In the genomic region with DNA sequence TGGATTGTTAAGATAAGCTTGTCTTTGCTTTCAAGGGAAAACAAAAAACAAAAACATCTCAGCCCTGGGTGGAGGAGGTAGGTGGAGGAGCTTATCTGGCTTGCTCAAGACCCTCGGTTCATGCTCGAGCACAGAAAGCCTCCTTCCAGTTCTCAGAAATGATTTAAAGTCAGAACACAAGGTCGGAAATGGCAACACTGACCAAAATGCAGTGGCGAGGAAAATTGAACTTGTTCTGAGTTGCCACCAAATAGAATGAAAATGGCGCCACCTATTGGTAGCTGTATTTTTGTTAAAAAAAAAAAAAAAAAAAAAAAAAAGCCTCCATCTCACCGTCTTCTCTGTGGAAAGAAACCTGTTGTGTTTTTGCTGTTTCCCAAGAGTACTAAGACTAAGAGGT, we compare ENCODE assay signal across 9 mouse cellular contexts. TPM values are rescaled to one million over a fixed set of nuclear protein-coding genes. Genes with fewer than 3 reads are reported as not detected.
DNase-seq lines count a peak whose midpoint lies in the region; ATAC-seq lines count a peak whose summit lies in the region.
"Had no signal": no experiment of that assay in that cellular context is flagged by ENCODE, and none has a peak within 500 bp of the region (broad histone marks: within the 10 kb centered on the region; RNA-seq: fewer than 3 reads in every experiment).

No protein-coding gene starts in this region.

- WGBS in limb, embryonic 10.5 days: 2% methylated on average over 6 of the region's 6 CpGs

- H3K27ac ChIP-seq in limb, embryonic 10.5 days: no peak overlapping the region
- H3K27ac ChIP-seq: stomach, embryonic 15.5 days had no signal

- intact Hi-C loops in gastrocnemius, postnatal 14 days (cut with DNase I; ENCODE audit: low total_unique reads): no loop called here

- 0 out of 2 replicates have a peak overlapping the region, but pooled peaks have one; percentile 7 for H3K4me3 ChIP-seq in limb, embryonic 10.5 days
- H3K4me3 ChIP-seq: stomach, embryonic 15.5 days had no signal

- no peaks in the 10 kb centered on the region for H3K9me3 ChIP-seq in limb, embryonic 10.5 days (replicated peaks)
- H3K9me3 ChIP-seq: stomach, embryonic 15.5 days had no signal

- peaks cover 5% of the 10 kb centered on the region; the same call in 1 of the 2 replicates for H3K4me1 ChIP-seq in limb, embryonic 10.5 days
- H3K4me1 ChIP-seq: stomach, embryonic 15.5 days had no signal

- no peaks in the 10 kb centered on the region for H3K36me3 ChIP-seq in limb, embryonic 10.5 days
- H3K36me3 ChIP-seq: stomach, embryonic 15.5 days had no signal

- 0 out of 2 replicates have a peak, but pooled peaks cover 11% of the 10 kb centered on the region for H3K27me3 ChIP-seq in limb, embryonic 10.5 days (ENCODE audit: low read depth, poor library complexity, severe bottlenecking)
- H3K27me3 ChIP-seq: stomach, embryonic 15.5 days had no signal

- DNase-seq in cerebellum, adult 8-10 months: peak; percentile 3
- DNase-seq in right cerebral cortex, postnatal 10 days (ENCODE audit: low spot score in 2 of 2): peak; percentile 28 to 46
- no peak for DNase-seq in right cerebral cortex, postnatal 36 days (ENCODE audit: low spot score in 2 of 2)
- no peak for DNase-seq in limb, embryonic 10.5 days (ENCODE audit: low spot score)
- peak; percentile 9 for DNase-seq in retina, adult 2 months (ENCODE audit: low read depth, low spot score)
- DNase-seq in gastrocnemius, postnatal 14 days: no peak

- ATAC-seq in cerebellum, adult (ENCODE audit: insufficient number of reproducible peaks, low FRiP score, low TSS enrichment): no peak
- ATAC-seq in granulocyte monocyte progenitor cell, adult 5-6 weeks (replicated peaks; ENCODE audit: poor library complexity, severe bottlenecking): peak; percentile 44

RNA-seq across cellular contexts. Expression of a gene that starts 9.7 kb away (rescaled TPM):
- total RNA-seq in granulocyte monocyte progenitor cell, adult 5-6 weeks (2014; fragmentation: Nextera tagmentation): not detected in 2 replicates
- total RNA-seq in granulocyte monocyte progenitor cell, adult 5-6 weeks (2017): not detected in 2 replicates
- 0.58 and 0.81 TPM in 2 replicates for polyA plus RNA-seq in limb, embryonic 10.5 days (2016; fragmentation: Nextera tagmentation; extraction: Ambion mirVana)
- total RNA-seq in gastrocnemius, postnatal 14 days (2021): 1 to 10 TPM; 1.6 to 2.4 TPM

Comparison
In these comparisons a context has a peak if more than half of its experiments do, and no peak if none do; other contexts are left out.
1. DNase-seq: peak in cerebellum, adult 8-10 months (single experiment), right cerebral cortex, postnatal 10 days (2 of 2) and retina, adult 2 months (single experiment); none in right cerebral cortex, postnatal 36 days (0 of 2), limb, embryonic 10.5 days (single experiment) and gastrocnemius, postnatal 14 days (single experiment).